Mouse (Mus musculus) hindbrain, embryonic 10.5 days (tissue): ENCODE measurements around the gene Fdps. TPM values are rescaled to one million over a fixed set of nuclear protein-coding genes. Genes with fewer than 3 reads are reported as not detected.
"Not testable (repeated sequence)": the region's sequence is repeated elsewhere in the genome, so short reads cannot be mapped to it uniquely, and the experiment has no call there.

Source experiments
- DNase-seq: peaks from one replicate; pipeline ENCODE4 v3.0.0-alpha.2; 2017; ENCODE audit warnings: low spot score
- H3K27ac ChIP-seq: fragments of 300-500 bp; sonication (generic); 2 replicates; pipeline ENCODE4 v1.5.1; 2016; ENCODE audit warnings: mild to moderate bottlenecking, moderate library complexity
- H3K27me3 ChIP-seq: fragments of 300-500 bp; sonication (generic); 2 replicates; pipeline ENCODE4 v1.6.1; 2016; ENCODE audit warnings: mild to moderate bottlenecking; ENCODE audit not compliant: poor library complexity, insufficient read depth, severe bottlenecking
- H3K36me3 ChIP-seq: fragments of 300-500 bp; sonication (generic); 2 replicates; pipeline ENCODE4 v1.6.1; 2016; ENCODE audit warnings: mild to moderate bottlenecking, moderate library complexity
- H3K4me1 ChIP-seq: fragments of 300-500 bp; sonication (generic); replicated peaks from 2 replicates; pipeline ENCODE4 v1.6.1; 2016; ENCODE audit warnings: mild to moderate bottlenecking
- H3K4me3 ChIP-seq: fragments of 300-500 bp; sonication (generic); 2 replicates; pipeline ENCODE4 v1.5.1; 2016; ENCODE audit warnings: mild to moderate bottlenecking, moderate library complexity
- H3K9me3 ChIP-seq: fragments of 300-500 bp; sonication (generic); 2 replicates; pipeline ENCODE4 v1.6.1; 2016; ENCODE audit warnings: mild to moderate bottlenecking, moderate library complexity
- WGBS: fragments of 180-500 bp; shearing (Covaris S2); methylation state at CpG from one replicate; pipeline ENCODE4 v1.1.7; 2016; 5-methylcytosine and 5-hydroxymethylcytosine counted together
- polyA plus RNA-seq: library from polyadenylated mRNA; unstranded; fragments of >200 nt; fragmentation: Nextera tagmentation; extraction: Ambion mirVana; gene quantifications from 2 replicates; pipeline ENCODE4 v1.2.1, GENCODE M21; 2016

The Fdps gene
- polyA plus RNA-seq, 1 experiment from 2014 or later, result 460 TPM

- H3K27me3 ChIP-seq, result peaks cover 50% of the 10 kb centered on the region
- 89% methylated on average over 10 of the region's 10 CpGs for WGBS
- no peak for DNase-seq
Measured at GRCm38 (mm10) chr3:89094021-89094420, 7.7 kb downstream of the Fdps start.

GRCm38 (mm10) chr3:89093175-89093574 is 8.6 kb downstream of the Fdps start, which contains the start of gene Rusc1:
Gene Rusc1 (minus strand): TSS chr3:89093311.
- peaks cover 47% of the 10 kb centered on the region for H3K4me1 ChIP-seq
- peak within 1 kb of the TSS; percentile 79 for H3K27ac ChIP-seq
- DNase-seq, result peak; percentile 83
- peaks cover 53% of the 10 kb centered on the region for H3K36me3 ChIP-seq
- WGBS, result 2% methylated on average over 18 of the region's 18 CpGs
- H3K4me3 ChIP-seq, result peak within 1 kb of the TSS; percentile 74
- no peaks in the 10 kb centered on the region for H3K9me3 ChIP-seq
- peaks cover 58% of the 10 kb centered on the region for H3K27me3 ChIP-seq

More at GRCm38 (mm10) chr3:89094021-89094420, 7.7 kb downstream of the Fdps start:
- H3K36me3 ChIP-seq, result peaks cover 55% of the 10 kb centered on the region
- H3K4me1 ChIP-seq, result peaks cover 49% of the 10 kb centered on the region
- H3K9me3 ChIP-seq, result no peaks in the 10 kb centered on the region
- no peak overlapping the region for H3K4me3 ChIP-seq
- H3K27ac ChIP-seq, result no peak overlapping the region

GRCm38 (mm10) chr3:89092509-89093090 is 9.2 kb downstream of the Fdps start:
- Histone ChIP-seq H3K9me3 (no peaks in the 10 kb centered on the region), H3K27ac (peak overlapping the region; percentile 79), H3K27me3 (peaks cover 64% of the 10 kb centered on the region), H3K36me3 (peaks cover 53% of the 10 kb centered on the region), H3K4me1 (peaks cover 53% of the 10 kb centered on the region), H3K4me3 (peak overlapping the region; percentile 74)
- DNase-seq, result no peak
- WGBS, result 15% methylated on average over 11 of the region's 11 CpGs

GRCm38 (mm10) chr3:89091811-89092508 is 9.8 kb downstream of the Fdps start:
- 8% methylated on average over 20 of the region's 20 CpGs for WGBS
- peak; percentile 24 for DNase-seq
- H3K27me3 ChIP-seq, result peaks cover 65% of the 10 kb centered on the region
- H3K9me3 ChIP-seq, result no peaks in the 10 kb centered on the region
- peak overlapping the region; percentile 89 for H3K27ac ChIP-seq
- peaks cover 48% of the 10 kb centered on the region for H3K36me3 ChIP-seq
- peak overlapping the region; percentile 74 for H3K4me3 ChIP-seq
- H3K4me1 ChIP-seq, result peaks cover 55% of the 10 kb centered on the region

GRCm38 (mm10) chr3:89090694-89091655 is 10.8 kb downstream of the Fdps start:
- WGBS, result under 1% methylated on average over 73 of the region's 74 CpGs
- peaks cover 55% of the 10 kb centered on the region for H3K4me1 ChIP-seq
- peak overlapping the region; percentile 74 for H3K4me3 ChIP-seq
- peak; percentile 87 for DNase-seq
- peaks cover 65% of the 10 kb centered on the region for H3K27me3 ChIP-seq
- H3K36me3 ChIP-seq, result peaks cover 46% of the 10 kb centered on the region
- H3K9me3 ChIP-seq, result no peaks in the 10 kb centered on the region
- peak overlapping the region; percentile 89 for H3K27ac ChIP-seq

GRCm38 (mm10) chr3:89089882-89090591 is 11.7 kb downstream of the Fdps start:
- H3K27me3 ChIP-seq, result peaks cover 65% of the 10 kb centered on the region
- peak; percentile 81 for DNase-seq
- under 1% methylated on average over 40 of the region's 40 CpGs for WGBS
- H3K9me3 ChIP-seq, result no peaks in the 10 kb centered on the region
- peak overlapping the region; percentile 74 for H3K4me3 ChIP-seq
- H3K4me1 ChIP-seq, result peaks cover 55% of the 10 kb centered on the region
- peak overlapping the region; percentile 89 for H3K27ac ChIP-seq
- H3K36me3 ChIP-seq, result peaks cover 39% of the 10 kb centered on the region

- H3K4me1 ChIP-seq, result peaks cover 55% of the 10 kb centered on the region
- 65% methylated on average over 14 of the region's 14 CpGs for WGBS
- no peak for DNase-seq
- peaks cover 39% of the 10 kb centered on the region for H3K36me3 ChIP-seq
- H3K9me3 ChIP-seq, result no peaks in the 10 kb centered on the region
- no peak overlapping the region for H3K27ac ChIP-seq
- H3K27me3 ChIP-seq, result peaks cover 55% of the 10 kb centered on the region
- H3K4me3 ChIP-seq, result peak overlapping the region; percentile 74; the same call in 1 of the 2 replicates
Measured at GRCm38 (mm10) chr3:89088974-89089373, 12.8 kb downstream of the Fdps start.

GRCm38 (mm10) chr3:89087338-89088110 is 14.2 kb downstream of the Fdps start:
- no peaks in the 10 kb centered on the region for H3K9me3 ChIP-seq
- H3K27ac ChIP-seq, result peak overlapping the region; percentile 70
- peaks cover 46% of the 10 kb centered on the region for H3K4me1 ChIP-seq
- 33% methylated on average over 21 of the region's 21 CpGs for WGBS
- peaks cover 41% of the 10 kb centered on the region for H3K36me3 ChIP-seq
- peaks cover 42% of the 10 kb centered on the region for H3K27me3 ChIP-seq
- DNase-seq, result peak; percentile 79
- H3K4me3 ChIP-seq, result peak overlapping the region; percentile 34

GRCm38 (mm10) chr3:89084654-89085190 is 17.0 kb downstream of the Fdps start:
- Histone ChIP-seq H3K9me3 (no peaks in the 10 kb centered on the region), H3K36me3 (peaks cover 61% of the 10 kb centered on the region), H3K27me3 (peaks cover 22% of the 10 kb centered on the region), H3K4me1 (peaks cover 19% of the 10 kb centered on the region), H3K27ac (no peak overlapping the region), H3K4me3 (no peak overlapping the region)
- 88% methylated on average over 12 of the region's 12 CpGs for WGBS
- DNase-seq, result no peak

- H3K27ac ChIP-seq, result no peak overlapping the region
- 87% methylated on average over 2 of the region's 2 CpGs for WGBS
- no peak overlapping the region for H3K4me3 ChIP-seq
- H3K27me3 ChIP-seq, result peaks cover 16% of the 10 kb centered on the region
- no peak for DNase-seq
- H3K4me1 ChIP-seq, result peaks cover 14% of the 10 kb centered on the region
- no peaks in the 10 kb centered on the region for H3K9me3 ChIP-seq
- H3K36me3 ChIP-seq, result peaks cover 67% of the 10 kb centered on the region
Measured at GRCm38 (mm10) chr3:89084133-89084532, 17.6 kb downstream of the Fdps start.

- DNase-seq, H3K4me1 ChIP-seq, H3K9me3 ChIP-seq, H3K4me3 ChIP-seq, H3K27ac ChIP-seq, H3K27me3 ChIP-seq: not testable (repeated sequence)
- H3K36me3 ChIP-seq, result peaks cover 70% of the 10 kb centered on the region
Measured at GRCm38 (mm10) chr3:89082287-89082686, 19.5 kb downstream of the Fdps start.
